Mouse (Mus musculus): ENCODE measurements around the gene Rbbp5. TPM values are rescaled to one million over a fixed set of nuclear protein-coding genes. Genes with fewer than 3 reads are reported as not detected.

The Rbbp5 gene
- total and polyA plus RNA-seq, 2 experiments from 2014 or later: 24.7 to 33.7 TPM

GRCm38 (mm10) chr1:132542762-132543306 is 65.7 kb downstream of the Rbbp5 start, which contains the start of gene Cntn2:
Gene Cntn2, minus strand, starts transcription at chr1:132543256.
- WGBS: under 1% methylated on average over 30 of the region's 30 CpGs
- ATAC-seq: peak; percentile 95
- Histone ChIP-seq H3K9ac (peak within 1 kb of the TSS; percentile 71), H3K36me3 (ENCODE audit: insufficient read depth) (no peaks in the 10 kb centered on the region), H3K4me3 (ENCODE audit: low read depth, low read length) (peak within 1 kb of the TSS; percentile 52), H3K27ac (ENCODE audit: low read depth, low read length) (peak within 1 kb of the TSS; percentile 83), H3K27me3 (ENCODE audit: insufficient read depth, low read length) (no peaks in the 10 kb centered on the region), H3K9me3 (ENCODE audit: low read length) (no peaks in the 10 kb centered on the region), H3K4me1 (ENCODE audit: insufficient read depth) (peaks cover 24% of the 10 kb centered on the region), H3K4me2 (ENCODE audit: low read depth) (peak within 1 kb of the TSS; percentile 83)
- peak; percentile 87 for DNase-seq
- TF ChIP-seq CTCF (IDR thresholded peaks at IDR 0.05; ENCODE audit: low read depth): no peak

DNA sequence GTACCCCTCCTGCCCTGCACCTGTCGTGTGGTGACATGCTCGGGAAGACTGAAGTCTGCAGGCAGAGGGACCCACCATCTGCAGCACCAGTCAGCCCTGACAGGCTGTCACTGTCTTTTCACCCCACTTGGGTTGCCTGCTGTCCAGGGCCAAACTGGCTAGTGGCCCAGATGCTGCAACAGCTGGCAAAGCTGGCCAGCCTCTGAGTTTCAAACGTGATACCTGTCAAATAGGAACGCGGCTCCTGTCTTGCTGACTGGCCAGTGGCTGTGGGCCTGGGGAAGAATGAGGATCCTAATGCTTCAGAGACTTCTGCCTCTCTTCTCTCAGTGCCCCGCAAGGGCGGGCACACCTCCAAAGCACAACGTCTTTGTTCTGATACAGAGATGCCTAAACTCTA is 66.6 kb downstream of the Rbbp5 start:
- Histone ChIP-seq H3K4me3 (ENCODE audit: low read depth, low read length) (no peak overlapping the region), H3K4me2 (ENCODE audit: low read depth) (peak overlapping the region; percentile 83), H3K9me3 (ENCODE audit: low read length) (no peaks in the 10 kb centered on the region), H3K36me3 (ENCODE audit: insufficient read depth) (no peaks in the 10 kb centered on the region), H3K27ac (ENCODE audit: low read depth, low read length) (peak overlapping the region; percentile 83; the same call in 1 of the 2 replicates), H3K27me3 (ENCODE audit: insufficient read depth, low read length) (no peaks in the 10 kb centered on the region), H3K4me1 (ENCODE audit: insufficient read depth) (peaks cover 24% of the 10 kb centered on the region), H3K9ac (no peak overlapping the region)
- DNase-seq (no peak), ATAC-seq (no peak)
- TF ChIP-seq CTCF (IDR thresholded peaks at IDR 0.05; ENCODE audit: low read depth): no peak
- WGBS: 51% methylated on average over 8 of the region's 8 CpGs

Other genes starting within 250 kb of the Rbbp5 start
- 0.92 TPM in 1 of 2 replicates, not detected in the other for gene Gm10188, start 247.6 kb upstream of the Rbbp5 start, total RNA-seq (2014; rRNA removed)
- not detected in 2 replicates for gene Gm10188, start 247.6 kb upstream of the Rbbp5 start, polyA plus RNA-seq (2015; fragmentation: Nextera tagmentation; extraction: Ambion mirVana)
- gene Klhdc8a, start 178.7 kb upstream of the Rbbp5 start, total RNA-seq (2014; rRNA removed): 10.3 and 11.2 TPM in 2 replicates
- gene Klhdc8a, start 178.7 kb upstream of the Rbbp5 start, polyA plus RNA-seq (2015; fragmentation: Nextera tagmentation; extraction: Ambion mirVana): 4.5 and 6.3 TPM in 2 replicates
- 4.4 and 4.5 TPM in 2 replicates for gene Nuak2, start 161.2 kb upstream of the Rbbp5 start, total RNA-seq (2014; rRNA removed)
- gene Nuak2, start 161.2 kb upstream of the Rbbp5 start, polyA plus RNA-seq (2015; fragmentation: Nextera tagmentation; extraction: Ambion mirVana): 4.3 and 6.8 TPM in 2 replicates
- gene Tmcc2, start 86.1 kb upstream of the Rbbp5 start, total RNA-seq (2014; rRNA removed): 104 TPM in 2 replicates
- 37.4 and 41.9 TPM in 2 replicates for gene Tmcc2, start 86.1 kb upstream of the Rbbp5 start, polyA plus RNA-seq (2015; fragmentation: Nextera tagmentation; extraction: Ambion mirVana)
- gene Dstyk, start 59.8 kb upstream of the Rbbp5 start, total RNA-seq (2014; rRNA removed): 18.3 and 18.9 TPM in 2 replicates
- 4.8 and 6.0 TPM in 2 replicates for gene Dstyk, start 59.8 kb upstream of the Rbbp5 start, polyA plus RNA-seq (2015; fragmentation: Nextera tagmentation; extraction: Ambion mirVana)
- 1.6 and 3.0 TPM in 2 replicates for gene Tmem81, start 28.9 kb downstream of the Rbbp5 start, total RNA-seq (2014; rRNA removed)
- gene Tmem81, start 28.9 kb downstream of the Rbbp5 start, polyA plus RNA-seq (2015; fragmentation: Nextera tagmentation; extraction: Ambion mirVana): 0.49 and 0.90 TPM in 2 replicates
- gene Cntn2, start 65.9 kb downstream of the Rbbp5 start, total RNA-seq (2014; rRNA removed): 101 and 104 TPM in 2 replicates
- gene Cntn2, start 65.9 kb downstream of the Rbbp5 start, polyA plus RNA-seq (2015; fragmentation: Nextera tagmentation; extraction: Ambion mirVana): 41.0 and 43.9 TPM in 2 replicates